Comparison of ENCODE assay signal across 21 mouse cellular contexts in genomic region chr4:47704607-47705006, GRCm38 (mm10).
A peak's percentile ranks its signal among the peaks of the same experiment; 100 is the strongest.
DNase-seq lines count a peak whose midpoint lies in the region; ATAC-seq and TF ChIP-seq lines count a peak whose summit lies in the region.
"Had no signal": no experiment of that assay in that cellular context is flagged by ENCODE, and none has a peak within 500 bp of the region (broad histone marks: within the 10 kb centered on the region; RNA-seq: fewer than 3 reads in every experiment).

No protein-coding gene starts in this region.

- no peaks in the 10 kb centered on the region for H3K9me3 ChIP-seq in intestine, postnatal 0 days (ENCODE audit: control insufficient read depth)
- no peaks in the 10 kb centered on the region for H3K9me3 ChIP-seq in forebrain, embryonic 14.5 days (replicated peaks; ENCODE audit: control insufficient read depth, low read length)
- H3K9me3 ChIP-seq: embryonic facial prominence, embryonic 12.5 days; heart, embryonic 15.5 days; hindbrain, embryonic 10.5 days; hindbrain, embryonic 15.5 days had no signal

- H3K4me1 ChIP-seq in intestine, postnatal 0 days (replicated peaks; ENCODE audit: control insufficient read depth, insufficient read depth, low read length): no peaks in the 10 kb centered on the region
- no peaks in the 10 kb centered on the region for H3K4me1 ChIP-seq in forebrain, embryonic 14.5 days (ENCODE audit: control insufficient read depth, insufficient read depth, low read length)
- H3K4me1 ChIP-seq: embryonic facial prominence, embryonic 12.5 days; hindbrain, embryonic 10.5 days; hindbrain, embryonic 15.5 days had no signal

- 64% methylated on average over 4 of the region's 4 CpGs for WGBS in intestine, postnatal 0 days
- WGBS in forebrain, embryonic 14.5 days: 84% methylated on average over 4 of the region's 4 CpGs

- no peak overlapping the region for H3K9ac ChIP-seq in intestine, postnatal 0 days (ENCODE audit: low read depth, low read length)
- H3K9ac ChIP-seq in forebrain, embryonic 14.5 days (ENCODE audit: low read length): no peak overlapping the region
- H3K9ac ChIP-seq: embryonic facial prominence, embryonic 12.5 days; heart, embryonic 15.5 days; hindbrain, embryonic 15.5 days had no signal

- H3K27me3 ChIP-seq in intestine, postnatal 0 days (replicated peaks; ENCODE audit: control insufficient read depth, insufficient read depth, low read length): no peaks in the 10 kb centered on the region
- H3K27me3 ChIP-seq in forebrain, embryonic 14.5 days (replicated peaks; ENCODE audit: control insufficient read depth, insufficient read depth, low read length): no peaks in the 10 kb centered on the region
- H3K27me3 ChIP-seq: embryonic facial prominence, embryonic 12.5 days; heart, embryonic 15.5 days; hindbrain, embryonic 15.5 days had no signal

- TF ChIP-seq CTCF in intestine, postnatal 0 days (IDR thresholded peaks at IDR 0.05; ENCODE audit: low read depth): no peak

- H3K36me3 ChIP-seq in intestine, postnatal 0 days (ENCODE audit: control insufficient read depth, insufficient read depth): no peaks in the 10 kb centered on the region
- no peaks in the 10 kb centered on the region for H3K36me3 ChIP-seq in forebrain, embryonic 14.5 days (ENCODE audit: control insufficient read depth, insufficient read depth, low read length)
- H3K36me3 ChIP-seq: embryonic facial prominence, embryonic 12.5 days; heart, embryonic 15.5 days; hindbrain, embryonic 10.5 days; hindbrain, embryonic 15.5 days had no signal

- H3K4me3 ChIP-seq in intestine, postnatal 0 days (ENCODE audit: low read depth, low read length): no peak overlapping the region
- H3K4me3 ChIP-seq in forebrain, embryonic 14.5 days (ENCODE audit: low read depth, low read length): no peak overlapping the region
- H3K4me3 ChIP-seq: embryonic facial prominence, embryonic 12.5 days; heart, adult 2 months; heart, embryonic 15.5 days; hindbrain, embryonic 10.5 days; hindbrain, embryonic 15.5 days had no signal

- H3K27ac ChIP-seq in intestine, postnatal 0 days (ENCODE audit: low read depth, low read length): no peak overlapping the region
- H3K27ac ChIP-seq in forebrain, embryonic 14.5 days (ENCODE audit: low read depth, low read length): no peak overlapping the region
- H3K27ac ChIP-seq: embryonic facial prominence, embryonic 12.5 days; heart, adult 2 months; heart, embryonic 15.5 days; hindbrain, embryonic 10.5 days; hindbrain, embryonic 15.5 days had no signal

- peak; percentile 28 to 29 for DNase-seq in B cell, adult 2 months
- DNase-seq in c-Kit-positive CD71-negative TER-119-negative erythroid progenitor cells, embryonic 14.5 days (ENCODE audit: low read depth): peak; percentile 9
- DNase-seq in naive thymus-derived CD4-positive, alpha-beta T cell, adult 2 months (ENCODE audit: low read depth): peak; percentile 3
- no peak for DNase-seq in forebrain, embryonic 14.5 days (ENCODE audit: low spot score)
- DNase-seq in right cerebral cortex, adult 2 months (ENCODE audit: low spot score in 2 of 2): no peak
- DNase-seq: adrenal gland, adult 2 months; adrenal gland, postnatal 25 days; cerebellum, adult 2 months; cerebellum, postnatal 10 days; embryo, embryonic 11 days; gastrocnemius, postnatal 10 days; heart, adult 2 months; heart, postnatal 14 days had no signal

- ATAC-seq in megakaryocyte, adult 5-6 weeks (ENCODE audit: poor library complexity, severe bottlenecking): peak; percentile 88
- no peak for ATAC-seq in intestine, postnatal 0 days
- ATAC-seq in forebrain, embryonic 14.5 days: no peak
- ATAC-seq: forebrain, embryonic 16.5 days had no signal

- no peak overlapping the region for H3K4me2 ChIP-seq in intestine, postnatal 0 days (replicated peaks; ENCODE audit: low read depth)
- no peak overlapping the region for H3K4me2 ChIP-seq in forebrain, embryonic 14.5 days (ENCODE audit: low read length)
- H3K4me2 ChIP-seq: embryonic facial prominence, embryonic 12.5 days; heart, embryonic 11.5 days; heart, embryonic 15.5 days; hindbrain, embryonic 15.5 days had no signal

Comparison
In these comparisons a context has a peak if more than half of its experiments do, and no peak if none do; other contexts are left out.
1. DNase-seq: peak in B cell, adult 2 months (2 of 2), c-Kit-positive CD71-negative TER-119-negative erythroid progenitor cells, embryonic 14.5 days (single experiment) and naive thymus-derived CD4-positive, alpha-beta T cell, adult 2 months (single experiment); none in forebrain, embryonic 14.5 days (single experiment) and right cerebral cortex, adult 2 months (0 of 2).